Mouse (Mus musculus): ENCODE results near the gene Tacr1.

DNA sequence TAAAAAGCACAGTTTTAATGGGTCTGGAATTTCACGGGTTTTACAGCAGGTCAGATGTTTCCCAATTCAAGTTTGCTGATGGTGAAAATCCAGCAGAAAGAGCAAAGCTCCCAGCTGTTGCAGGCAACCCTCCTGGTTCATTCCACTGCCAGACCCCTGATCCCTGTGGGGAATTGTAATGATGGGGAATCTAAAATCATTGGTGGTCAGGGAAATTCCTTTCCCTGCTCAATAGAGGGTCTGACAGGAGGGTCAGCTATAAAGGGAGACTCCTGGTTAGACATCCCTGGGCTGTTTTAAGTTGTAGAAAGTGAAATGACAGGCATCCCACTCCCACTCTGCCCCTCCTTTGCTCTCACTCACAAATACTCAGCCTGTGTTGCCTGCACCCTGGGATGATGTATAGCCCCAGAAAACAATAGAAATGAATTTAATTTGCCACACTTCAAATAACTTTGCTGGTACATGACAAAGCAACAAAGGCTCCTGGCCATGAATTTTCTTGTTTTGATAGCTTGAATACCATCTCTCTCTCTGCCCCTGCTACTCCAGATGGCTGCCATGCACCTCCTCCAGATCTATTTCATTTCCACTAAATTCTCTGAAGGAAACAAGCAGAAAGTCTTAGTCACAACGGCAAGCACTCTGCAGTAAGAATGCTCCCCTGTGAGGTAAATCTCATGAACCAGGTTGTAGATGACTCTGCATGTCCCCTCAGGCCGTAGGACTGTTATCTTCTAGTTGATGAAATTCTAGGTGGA, 123.2 kb downstream of the Tacr1 start:
- TF ChIP-seq EP300 (IDR thresholded peaks at IDR 0.05; ENCODE audit: low read depth) (no peak), CTCF (IDR thresholded peaks at IDR 0.05; ENCODE audit: low read depth) (no peak)

All from heart, postnatal 0 days (tissue).